Mouse (Mus musculus) C2C12 (cell line): Measurements from ENCODE around the gene Zfp248. TPM values are rescaled to one million over a fixed set of nuclear protein-coding genes. Genes with fewer than 3 reads are reported as not detected.
A peak's percentile ranks its signal among the peaks of the same experiment; 100 is the strongest.

Experiments
- H3K27me3 ChIP-seq: one replicate; pipeline ENCODE4 v1.6.1; 2011; ENCODE audit not compliant: control insufficient read depth, insufficient read depth, insufficient read length
- H3K36me3 ChIP-seq: one replicate; pipeline ENCODE4 v1.6.1; 2011; ENCODE audit not compliant: control insufficient read depth, insufficient read depth
- H3K4me3 ChIP-seq: one replicate; pipeline ENCODE4 v1.5.1; 2011; ENCODE audit warnings: mild to moderate bottlenecking, control low read depth; ENCODE audit not compliant: poor library complexity, insufficient read depth, severe bottlenecking
- H3K79me2 ChIP-seq: one replicate; pipeline ENCODE4 v1.6.1; 2011; ENCODE audit not compliant: control insufficient read depth, insufficient read depth
- H3K79me3 ChIP-seq: one replicate; pipeline ENCODE4 v1.6.1; 2011; ENCODE audit warnings: low read depth, control low read depth
- H3ac ChIP-seq: one replicate; pipeline ENCODE3; 2011; ENCODE audit warnings: low read depth; ENCODE audit not compliant: control insufficient read depth, insufficient read length
- CEBPB ChIP-seq: IDR thresholded peaks from one replicate; pipeline ENCODE4 v1.6.1; 2011; ENCODE audit warnings: low read depth, mild to moderate bottlenecking, control low read depth, moderate library complexity
- CTCF ChIP-seq: IDR thresholded peaks from one replicate; pipeline ENCODE4 v1.5.1; 2011; ENCODE audit not compliant: control insufficient read depth, insufficient read depth, insufficient read length
- FOSL1 ChIP-seq: IDR thresholded peaks from one replicate; pipeline ENCODE4 v1.8.0; 2011; ENCODE audit warnings: mild to moderate bottlenecking, low read length; ENCODE audit not compliant: poor library complexity, insufficient read depth, severe bottlenecking
- MAX ChIP-seq: IDR thresholded peaks from one replicate; pipeline ENCODE4 v1.6.1; 2011; ENCODE audit warnings: mild to moderate bottlenecking, control low read depth
- MYOD1 ChIP-seq: IDR thresholded peaks from one replicate; pipeline ENCODE4 v1.6.1; 2011; ENCODE audit warnings: low read depth; ENCODE audit not compliant: control insufficient read depth, insufficient read length
- MYOG ChIP-seq: IDR thresholded peaks from one replicate; pipeline ENCODE4 v1.6.1; 2011; ENCODE audit not compliant: control insufficient read depth, insufficient read length; ENCODE audit errors: extremely low read depth
- USF1 ChIP-seq: IDR thresholded peaks from one replicate; pipeline ENCODE4 v1.6.1; 2011; ENCODE audit warnings: low read depth, mild to moderate bottlenecking, control low read depth, moderate library complexity
- long read RNA-seq, 2 experiments: library from polyadenylated mRNA; unstranded; transcript quantifications; one replicate each; pipeline ENCODE4 v2.0.0; 2019 to 2020
- polyA plus RNA-seq: library from polyadenylated mRNA; unstranded; fragments of >200 nt; fragmentation: generic; extraction: Trizol; gene quantifications from one replicate; pipeline ENCODE4 v1.2.1, GENCODE M21; 2012; ENCODE audit warnings: missing spikeins

Zfp248 gene
- polyA plus RNA-seq = 1.2 TPM
- long read RNA-seq, experiment 1, partial matches to known transcripts = 0 of 3 reads
- long read RNA-seq, experiment 1, other reads (novel, unspliced or antisense) = 1 of 3 reads
- long read RNA-seq, experiment 2, transcript Zfp248-201 (6 exons, 3,683 nt) = major isoform, 14 of 31 reads
- long read RNA-seq, experiment 2, partial matches to known transcripts = 9 of 31 reads
- long read RNA-seq, experiment 2, other reads (novel, unspliced or antisense) = 8 of 31 reads

GRCm38 (mm10) chr6:118455042-118455631, at the start of gene Zfp248:
TSS of gene Zfp248 (minus strand) at chr6:118455528.
- peak within 1 kb of the TSS; percentile 83 for H3K4me3 ChIP-seq
- H3K36me3 ChIP-seq = peaks cover 6% of the 10 kb centered on the region
- H3K27me3 ChIP-seq = no peaks in the 10 kb centered on the region
- no peaks in the 10 kb centered on the region for H3K79me3 ChIP-seq
- peaks cover 12% of the 10 kb centered on the region for H3K79me2 ChIP-seq
- TF ChIP-seq CEBPB (no peak), CTCF (no peak), USF1 (no peak), MAX (peak; percentile 51), MYOD1 (no peak), MYOG (no peak), FOSL1 (peak; percentile 18)
- peak within 1 kb of the TSS; percentile 78 for H3ac ChIP-seq

- Histone ChIP-seq H3K4me3 (no peak overlapping the region), H3K79me3 (no peaks in the 10 kb centered on the region), H3K36me3 (peaks cover 6% of the 10 kb centered on the region), H3K79me2 (no peaks in the 10 kb centered on the region), H3K27me3 (no peaks in the 10 kb centered on the region), H3ac (no peak overlapping the region)
- TF ChIP-seq MYOD1 (no peak), CEBPB (no peak), MAX (no peak), CTCF (no peak), USF1 (no peak), FOSL1 (no peak), MYOG (no peak)
These were observed 43.7 kb upstream of the Zfp248 start for GRCm38 (mm10) chr6:118499010-118499409.

GRCm38 (mm10) chr6:118482125-118482524, 26.8 kb upstream of the Zfp248 start:
- H3K4me3 ChIP-seq = no peak overlapping the region
- H3K36me3 ChIP-seq = peaks cover 3% of the 10 kb centered on the region
- H3ac ChIP-seq = no peak overlapping the region
- H3K79me3 ChIP-seq = peaks cover 4% of the 10 kb centered on the region
- no peak for TF ChIP-seq CTCF
- TF ChIP-seq MYOG = no peak
- TF ChIP-seq CEBPB = no peak
- no peak for TF ChIP-seq MYOD1
- TF ChIP-seq MAX = no peak
- TF ChIP-seq USF1 = no peak
- TF ChIP-seq FOSL1 = no peak
- no peaks in the 10 kb centered on the region for H3K27me3 ChIP-seq
- peaks cover 19% of the 10 kb centered on the region for H3K79me2 ChIP-seq

GRCm38 (mm10) chr6:118478957-118479708, 23.8 kb upstream of the Zfp248 start, which contains the start of gene Zfp9:
TSS of gene Zfp9 (minus strand) at chr6:118479320.
- Histone ChIP-seq H3K79me3 (peaks cover 15% of the 10 kb centered on the region), H3ac (peak within 1 kb of the TSS; percentile 73), H3K27me3 (no peaks in the 10 kb centered on the region), H3K36me3 (peaks cover 31% of the 10 kb centered on the region), H3K4me3 (peak within 1 kb of the TSS; percentile 56), H3K79me2 (peaks cover 45% of the 10 kb centered on the region)
- TF ChIP-seq CTCF = no peak
- TF ChIP-seq MYOG = no peak
- no peak for TF ChIP-seq MYOD1
- TF ChIP-seq MAX = no peak
- no peak for TF ChIP-seq CEBPB
- peak; percentile 8 for TF ChIP-seq USF1

GRCm38 (mm10) chr6:118477875-118478785, 22.8 kb upstream of the Zfp248 start:
- peaks cover 17% of the 10 kb centered on the region for H3K79me3 ChIP-seq
- peaks cover 52% of the 10 kb centered on the region for H3K79me2 ChIP-seq
- TF ChIP-seq CTCF = no peak
- TF ChIP-seq MYOD1 = no peak
- TF ChIP-seq MAX = no peak
- H3K27me3 ChIP-seq = no peaks in the 10 kb centered on the region
- H3K36me3 ChIP-seq = peaks cover 31% of the 10 kb centered on the region
- H3ac ChIP-seq = peak overlapping the region; percentile 71
- peak overlapping the region; percentile 56 for H3K4me3 ChIP-seq
